Mouse (Mus musculus): ENCODE measurements around the gene Plscr1. TPM values are rescaled to one million over a fixed set of nuclear protein-coding genes. Genes with fewer than 3 reads are reported as not detected.

Plscr1 gene
- polyA plus RNA-seq, 1 experiment from 2014 or later: 27.1 TPM

DNA sequence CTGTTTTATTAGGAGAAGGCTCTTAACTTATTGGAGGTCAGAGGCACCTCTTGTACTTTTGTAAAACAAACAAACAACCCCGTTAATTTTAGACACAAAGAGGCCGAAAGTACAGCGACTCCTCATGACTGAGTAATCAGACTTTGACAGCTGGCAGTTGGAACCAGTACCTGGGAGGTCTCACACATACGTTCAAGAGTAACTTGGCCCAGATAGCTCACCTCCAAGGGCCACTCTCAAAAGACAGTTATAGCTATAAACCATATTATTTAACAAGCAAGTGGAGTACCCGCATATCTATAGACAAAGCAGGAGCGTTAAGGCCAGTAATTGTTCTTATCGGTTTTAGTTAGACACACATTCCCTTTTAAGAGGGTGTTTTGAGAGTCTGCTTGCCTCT is 26.8 kb downstream of the Plscr1 start:
- H3K27me3 ChIP-seq: no peaks in the 10 kb centered on the region
- H3K9ac ChIP-seq (replicated peaks): no peak overlapping the region
- ATAC-seq (ENCODE audit: insufficient number of reproducible peaks, insufficient read depth, low FRiP score, low TSS enrichment, low read depth): no peak
- H3K9me3 ChIP-seq: no peaks in the 10 kb centered on the region
- no peak overlapping the region for H3K4me2 ChIP-seq
- H3K4me1 ChIP-seq (replicated peaks): peaks cover 10% of the 10 kb centered on the region
- H3K27ac ChIP-seq: no peak overlapping the region
- no peak overlapping the region for H3K4me3 ChIP-seq (replicated peaks)
- WGBS: 69% methylated on average over 7 of the region's 7 CpGs
- 0 out of 2 replicates have a peak, but pooled peaks cover 6% of the 10 kb centered on the region for H3K36me3 ChIP-seq

DNA sequence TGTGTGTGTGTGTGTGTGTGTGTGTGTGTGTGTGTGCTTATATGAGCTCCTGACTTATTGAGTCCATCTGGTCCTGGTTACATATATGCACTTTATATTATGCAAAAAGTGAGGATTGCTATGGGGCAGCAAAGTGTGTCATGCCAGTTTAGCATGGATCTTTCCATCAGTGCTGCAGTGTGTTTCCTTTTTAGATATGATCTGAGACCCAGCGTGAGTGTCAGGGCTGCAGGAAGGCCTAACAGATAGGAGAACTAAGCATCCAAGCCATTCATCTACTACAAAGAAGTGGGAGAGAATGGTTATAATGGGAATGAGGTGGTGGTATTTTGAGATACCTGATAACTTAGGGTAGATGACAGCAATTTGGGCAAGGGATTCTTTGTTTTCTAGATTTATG is 30.5 kb downstream of the Plscr1 start:
- WGBS: 83% methylated on average over 1 of the region's 1 CpGs
- H3K27ac ChIP-seq: no peak overlapping the region
- no peak for ATAC-seq (ENCODE audit: insufficient number of reproducible peaks, insufficient read depth, low FRiP score, low TSS enrichment, low read depth)

DNA sequence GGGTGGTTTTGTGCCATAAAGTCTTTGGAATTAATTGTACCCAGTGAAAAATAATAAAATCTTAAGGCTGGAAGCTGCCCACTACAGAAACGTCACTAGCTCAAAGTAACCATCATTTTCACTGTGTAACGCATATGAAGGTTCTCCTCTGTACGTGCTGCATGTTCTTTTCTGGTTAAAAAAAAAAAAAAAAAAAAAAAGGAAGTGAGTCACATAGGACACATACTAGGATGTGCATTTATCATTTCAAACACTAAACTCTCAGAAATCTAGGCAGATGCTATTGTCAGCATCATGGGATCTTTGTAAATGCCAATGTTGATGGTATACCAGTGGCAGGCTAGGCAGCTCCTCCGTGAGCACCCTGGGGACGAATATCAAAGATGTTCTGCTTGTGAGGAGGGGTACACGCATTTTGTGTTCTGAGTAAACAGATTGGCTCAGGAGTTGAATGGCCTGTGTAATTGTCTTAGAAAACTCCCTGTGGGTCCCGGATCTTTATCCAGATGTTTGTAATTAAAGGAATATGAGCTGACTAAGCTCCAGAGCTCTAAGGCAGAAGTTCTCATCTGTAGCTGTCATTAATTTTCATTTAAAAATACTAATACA is 33.1 kb downstream of the Plscr1 start:
- WGBS: 27% methylated on average over 7 of the region's 7 CpGs

More for the DNA sequence above, 30.5 kb downstream of the Plscr1 start:
- Histone ChIP-seq H3K27me3 (no peaks in the 10 kb centered on the region), H3K4me1 (replicated peaks) (peaks cover 14% of the 10 kb centered on the region), H3K9ac (replicated peaks) (no peak overlapping the region), H3K4me2 (no peak overlapping the region), H3K9me3 (no peaks in the 10 kb centered on the region), H3K36me3 (no peaks in the 10 kb centered on the region), H3K4me3 (replicated peaks) (no peak overlapping the region)

GRCm38 (mm10) chr9:92289675-92290074 is 40.1 kb downstream of the Plscr1 start:
- H3K9me3 ChIP-seq: no peaks in the 10 kb centered on the region
- no peak overlapping the region for H3K27ac ChIP-seq
- no peak overlapping the region for H3K4me2 ChIP-seq
- no peaks in the 10 kb centered on the region for H3K27me3 ChIP-seq
- H3K4me1 ChIP-seq (replicated peaks): no peaks in the 10 kb centered on the region
- WGBS: 80% methylated on average over 3 of the region's 3 CpGs
- no peak overlapping the region for H3K9ac ChIP-seq (replicated peaks)
- H3K4me3 ChIP-seq (replicated peaks): no peak overlapping the region
- ATAC-seq (ENCODE audit: insufficient number of reproducible peaks, insufficient read depth, low FRiP score, low TSS enrichment, low read depth): no peak
- no peaks in the 10 kb centered on the region for H3K36me3 ChIP-seq

More for the DNA sequence above, 33.1 kb downstream of the Plscr1 start:
- H3K4me2 ChIP-seq: no peak overlapping the region
- H3K9me3 ChIP-seq: no peaks in the 10 kb centered on the region
- H3K4me1 ChIP-seq (replicated peaks): 0 out of 2 replicates have a peak, but pooled peaks cover 4% of the 10 kb centered on the region
- H3K27ac ChIP-seq: no peak overlapping the region
- H3K36me3 ChIP-seq: no peaks in the 10 kb centered on the region
- no peak overlapping the region for H3K4me3 ChIP-seq (replicated peaks)
- no peaks in the 10 kb centered on the region for H3K27me3 ChIP-seq
- no peak overlapping the region for H3K9ac ChIP-seq (replicated peaks)
- ATAC-seq (ENCODE audit: insufficient number of reproducible peaks, insufficient read depth, low FRiP score, low TSS enrichment, low read depth): no peak

- Histone ChIP-seq H3K27ac (no peak overlapping the region), H3K27me3 (no peaks in the 10 kb centered on the region), H3K9ac (replicated peaks) (no peak overlapping the region), H3K4me1 (replicated peaks) (no peaks in the 10 kb centered on the region), H3K4me2 (no peak overlapping the region), H3K9me3 (no peaks in the 10 kb centered on the region), H3K36me3 (no peaks in the 10 kb centered on the region), H3K4me3 (replicated peaks) (no peak overlapping the region)
- ATAC-seq (ENCODE audit: insufficient number of reproducible peaks, insufficient read depth, low FRiP score, low TSS enrichment, low read depth): no peak
- WGBS: 73% methylated on average over 2 of the region's 2 CpGs
Measured at GRCm38 (mm10) chr9:92292169-92292568, 42.6 kb downstream of the Plscr1 start.

DNA sequence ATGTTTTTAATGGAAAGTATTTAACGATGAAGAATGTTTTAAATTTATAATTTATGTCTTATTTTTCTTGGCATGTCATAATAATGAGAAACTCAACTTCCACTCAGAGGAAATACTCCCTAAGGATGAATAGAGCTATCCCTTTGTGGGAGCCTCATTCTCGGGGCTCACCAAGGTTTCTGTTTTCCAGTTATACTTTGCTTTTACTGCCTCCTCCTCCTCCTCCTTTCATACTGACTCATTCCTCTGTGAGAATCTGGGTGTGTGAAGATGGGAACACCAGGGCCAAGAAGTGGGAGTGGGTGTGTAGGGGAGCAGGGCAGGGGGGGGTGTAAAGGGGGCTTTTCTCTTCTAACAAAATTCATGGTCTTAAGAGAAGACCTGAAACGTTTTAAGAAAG is 43.4 kb downstream of the Plscr1 start:
- no peaks in the 10 kb centered on the region for H3K27me3 ChIP-seq
- no peak overlapping the region for H3K27ac ChIP-seq
- no peak for ATAC-seq (ENCODE audit: insufficient number of reproducible peaks, insufficient read depth, low FRiP score, low TSS enrichment, low read depth)
- H3K9ac ChIP-seq (replicated peaks): no peak overlapping the region
- no peaks in the 10 kb centered on the region for H3K36me3 ChIP-seq
- WGBS: 67% methylated on average over 3 of the region's 3 CpGs
- no peak overlapping the region for H3K4me3 ChIP-seq (replicated peaks)
- H3K9me3 ChIP-seq: no peaks in the 10 kb centered on the region
- H3K4me2 ChIP-seq: no peak overlapping the region
- H3K4me1 ChIP-seq (replicated peaks): no peaks in the 10 kb centered on the region

GRCm38 (mm10) chr9:92293560-92294548 is 44.3 kb downstream of the Plscr1 start:
- H3K4me2 ChIP-seq: no peak overlapping the region
- no peak overlapping the region for H3K9ac ChIP-seq (replicated peaks)
- ATAC-seq (ENCODE audit: insufficient number of reproducible peaks, insufficient read depth, low FRiP score, low TSS enrichment, low read depth): no peak
- H3K4me1 ChIP-seq (replicated peaks): no peaks in the 10 kb centered on the region
- H3K27ac ChIP-seq: no peak overlapping the region
- WGBS: 90% methylated on average over 2 of the region's 2 CpGs
- no peaks in the 10 kb centered on the region for H3K9me3 ChIP-seq
- H3K36me3 ChIP-seq: no peaks in the 10 kb centered on the region
- H3K27me3 ChIP-seq: no peaks in the 10 kb centered on the region
- H3K4me3 ChIP-seq (replicated peaks): no peak overlapping the region

DNA sequence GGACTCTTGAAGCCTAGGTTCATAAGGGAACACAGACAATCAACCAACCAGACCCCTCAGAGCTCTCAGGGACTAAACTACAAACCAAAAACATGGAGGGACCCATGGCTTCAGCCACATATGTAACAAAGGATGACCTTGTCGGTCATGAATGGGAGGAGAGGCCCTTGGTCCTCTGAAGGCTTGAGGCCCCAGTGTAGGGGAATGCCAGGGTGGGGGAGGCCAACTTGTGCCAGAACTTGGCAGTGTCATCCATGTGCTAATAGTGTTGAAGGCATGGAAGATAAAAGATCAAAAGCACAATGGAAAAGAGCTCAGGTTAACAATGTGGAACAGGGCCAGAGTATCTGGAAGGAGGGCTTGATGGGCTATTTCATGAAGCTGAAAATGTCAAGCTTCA is 48.7 kb downstream of the Plscr1 start:
- WGBS: 60% methylated on average over 1 of the region's 1 CpGs
- H3K36me3 ChIP-seq: no peaks in the 10 kb centered on the region
- H3K4me1 ChIP-seq (replicated peaks): no peaks in the 10 kb centered on the region
- H3K27me3 ChIP-seq: no peaks in the 10 kb centered on the region
- ATAC-seq (ENCODE audit: insufficient number of reproducible peaks, insufficient read depth, low FRiP score, low TSS enrichment, low read depth): no peak
- no peak overlapping the region for H3K27ac ChIP-seq
- H3K4me3 ChIP-seq (replicated peaks): no peak overlapping the region
- no peak overlapping the region for H3K9ac ChIP-seq (replicated peaks)
- H3K9me3 ChIP-seq: no peaks in the 10 kb centered on the region
- H3K4me2 ChIP-seq: no peak overlapping the region

- WGBS: 53% methylated on average over 3 of the region's 3 CpGs
- no peak overlapping the region for H3K4me3 ChIP-seq (replicated peaks)
- no peak overlapping the region for H3K9ac ChIP-seq (replicated peaks)
- no peak for ATAC-seq (ENCODE audit: insufficient number of reproducible peaks, insufficient read depth, low FRiP score, low TSS enrichment, low read depth)
- no peaks in the 10 kb centered on the region for H3K36me3 ChIP-seq
- no peak overlapping the region for H3K4me2 ChIP-seq
- no peaks in the 10 kb centered on the region for H3K4me1 ChIP-seq (replicated peaks)
- H3K27me3 ChIP-seq: no peaks in the 10 kb centered on the region
- H3K27ac ChIP-seq: no peak overlapping the region
- no peaks in the 10 kb centered on the region for H3K9me3 ChIP-seq
Measured at GRCm38 (mm10) chr9:92301213-92301612, 51.7 kb downstream of the Plscr1 start.

DNA sequence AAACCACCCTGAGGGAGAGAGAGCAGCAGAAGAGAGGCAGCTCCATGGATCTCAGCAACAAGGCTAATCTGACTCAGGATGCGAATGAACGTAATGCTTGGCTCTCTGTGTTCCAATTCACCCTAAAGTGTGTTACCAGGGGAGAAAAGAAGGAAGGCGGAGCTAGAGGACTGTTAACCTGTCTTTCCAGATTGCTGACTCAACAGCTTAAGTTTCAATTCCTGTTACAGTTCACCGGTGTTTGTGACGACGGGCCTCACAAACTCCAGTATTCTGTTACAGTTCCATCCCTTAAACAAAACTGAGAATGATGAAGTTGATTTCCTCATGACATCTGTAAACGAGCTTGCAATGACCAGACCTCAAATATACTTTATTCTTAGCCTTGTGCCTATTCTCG is 55.5 kb downstream of the Plscr1 start:
- ATAC-seq (ENCODE audit: insufficient number of reproducible peaks, insufficient read depth, low FRiP score, low TSS enrichment, low read depth): no peak
- H3K36me3 ChIP-seq: no peaks in the 10 kb centered on the region
- no peaks in the 10 kb centered on the region for H3K4me1 ChIP-seq (replicated peaks)
- H3K27me3 ChIP-seq: no peaks in the 10 kb centered on the region
- no peak overlapping the region for H3K4me2 ChIP-seq
- no peak overlapping the region for H3K4me3 ChIP-seq (replicated peaks)
- no peak overlapping the region for H3K9ac ChIP-seq (replicated peaks)
- WGBS: 78% methylated on average over 8 of the region's 8 CpGs
- H3K9me3 ChIP-seq: no peaks in the 10 kb centered on the region
- H3K27ac ChIP-seq: no peak overlapping the region

DNA sequence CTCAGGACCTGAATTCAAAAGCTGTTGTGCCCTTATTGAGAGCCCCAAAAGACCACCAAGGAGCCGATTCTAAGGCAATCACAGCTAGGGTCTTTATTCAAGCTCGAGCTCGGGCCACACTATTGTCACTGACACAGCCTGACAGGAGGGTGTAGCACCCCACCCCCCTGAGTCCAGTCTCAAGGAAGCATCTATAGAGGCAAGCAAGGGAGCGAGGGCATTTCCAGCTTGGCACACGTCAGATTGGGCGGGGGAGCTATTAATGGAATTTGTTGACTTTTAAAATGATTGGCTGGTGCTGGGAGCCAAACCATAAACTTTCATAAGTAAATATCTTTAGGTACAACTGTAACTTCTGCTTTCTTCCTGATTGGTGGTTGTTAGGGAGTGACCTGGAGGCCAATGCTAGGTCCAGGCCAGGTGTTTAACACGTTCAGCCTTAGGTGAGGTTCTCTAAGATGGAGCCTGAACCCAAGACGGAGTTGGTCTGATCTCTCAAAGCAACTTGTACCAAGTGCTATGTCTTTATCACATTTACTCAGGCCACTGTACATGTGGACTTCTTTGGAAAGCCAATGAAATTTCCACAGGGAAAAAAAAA is 56.2 kb downstream of the Plscr1 start:
- Histone ChIP-seq H3K4me3 (replicated peaks) (no peak overlapping the region), H3K4me2 (no peak overlapping the region), H3K9me3 (no peaks in the 10 kb centered on the region), H3K9ac (replicated peaks) (no peak overlapping the region), H3K27me3 (no peaks in the 10 kb centered on the region), H3K4me1 (replicated peaks) (no peaks in the 10 kb centered on the region), H3K36me3 (no peaks in the 10 kb centered on the region), H3K27ac (no peak overlapping the region)
- no peak for ATAC-seq (ENCODE audit: insufficient number of reproducible peaks, insufficient read depth, low FRiP score, low TSS enrichment, low read depth)
- 84% methylated on average over 8 of the region's 8 CpGs for WGBS

Data from limb, embryonic 12.5 days (tissue).